Mouse (Mus musculus) intestine, postnatal 0 days (tissue): ENCODE measurements around the gene Adra1b. TPM values are rescaled to one million over a fixed set of nuclear protein-coding genes. Genes with fewer than 3 reads are reported as not detected.
A peak's percentile ranks its signal among the peaks of the same experiment; 100 is the strongest.

Experiments
- ATAC-seq: fragments of 200-750 bp; cut with Nextera tagmentation; 2 replicates; pipeline ENCODE4 v1.8.0; 2017; ENCODE audit warnings: mild to moderate bottlenecking, moderate TSS enrichment, moderate library complexity
- H3K27ac ChIP-seq: fragments of 300-500 bp; sonication (generic); 2 replicates; pipeline ENCODE4 v1.5.1; 2014; ENCODE audit warnings: mild to moderate bottlenecking, low read depth, low read length, moderate library complexity
- H3K27me3 ChIP-seq: fragments of 300-500 bp; sonication (generic); replicated peaks from 2 replicates; pipeline ENCODE4 v1.6.1; 2014; ENCODE audit warnings: low read length, mixed read lengths; ENCODE audit not compliant: control insufficient read depth, insufficient read depth
- H3K36me3 ChIP-seq: fragments of 300-500 bp; sonication (generic); 2 replicates; pipeline ENCODE4 v1.6.1; 2014; ENCODE audit warnings: mild to moderate bottlenecking, moderate library complexity; ENCODE audit not compliant: control insufficient read depth, insufficient read depth
- H3K4me1 ChIP-seq: fragments of 300-500 bp; sonication (generic); replicated peaks from 2 replicates; pipeline ENCODE4 v1.6.1; 2014; ENCODE audit warnings: antibody characterized with exemption, low read length, mixed read lengths; ENCODE audit not compliant: control insufficient read depth, insufficient read depth
- H3K4me2 ChIP-seq: fragments of 300-500 bp; sonication (generic); replicated peaks from 2 replicates; pipeline ENCODE4 v1.6.1; 2014; ENCODE audit warnings: low read depth, mild to moderate bottlenecking, moderate library complexity
- H3K4me3 ChIP-seq: fragments of 300-500 bp; sonication (generic); 2 replicates; pipeline ENCODE4 v1.5.1; 2014; ENCODE audit warnings: low read depth, low read length
- H3K9ac ChIP-seq: fragments of 300-500 bp; sonication (generic); 2 replicates; pipeline ENCODE4 v1.6.1; 2014; ENCODE audit warnings: mild to moderate bottlenecking, low read depth, low read length
- H3K9me3 ChIP-seq: fragments of 300-500 bp; sonication (generic); 2 replicates; pipeline ENCODE4 v1.6.1; 2016; ENCODE audit warnings: mixed run types; ENCODE audit not compliant: control insufficient read depth
- CTCF ChIP-seq: sonication (generic); IDR thresholded peaks from 2 replicates; pipeline ENCODE4 v1.5.1; 2016; ENCODE audit warnings: low read depth, mild to moderate bottlenecking, control low read depth, antibody characterized with exemption, moderate library complexity
- WGBS: fragments of 180-500 bp; shearing (Covaris S2); extraction: QIAGEN DNeasy Blood & Tissue Kit; methylation state at CpG from one replicate; pipeline ENCODE4 v1.1.7; 2014; 5-methylcytosine and 5-hydroxymethylcytosine counted together
- polyA plus RNA-seq: library from polyadenylated mRNA; unstranded; fragments of >200 nt; fragmentation: Nextera tagmentation; extraction: Ambion mirVana; gene quantifications from 2 replicates; pipeline ENCODE4 v1.2.1, GENCODE M21; 2015

Adra1b gene
- polyA plus RNA-seq, 1 experiment from 2014 or later = 0.27 TPM

- no peak for ATAC-seq
These were observed 124.7 kb downstream of the Adra1b start for GRCm38 (mm10) chr11:43776324-43776694.

GRCm38 (mm10) chr11:43775469-43776323, 125.3 kb downstream of the Adra1b start:
- Histone ChIP-seq H3K27me3 (peaks cover 13% of the 10 kb centered on the region), H3K27ac (no peak overlapping the region), H3K4me3 (peak overlapping the region; percentile 33), H3K9me3 (no peaks in the 10 kb centered on the region), H3K9ac (no peak overlapping the region), H3K36me3 (no peaks in the 10 kb centered on the region), H3K4me1 (no peaks in the 10 kb centered on the region), H3K4me2 (peak overlapping the region; percentile 64)
- 16% methylated on average over 63 of the region's 63 CpGs for WGBS
- no peak for TF ChIP-seq CTCF
- no peak; the same call in 1 of the 2 replicates for ATAC-seq

More at GRCm38 (mm10) chr11:43776324-43776694, 124.7 kb downstream of the Adra1b start:
- Histone ChIP-seq H3K9me3 (no peaks in the 10 kb centered on the region), H3K27ac (no peak overlapping the region), H3K9ac (no peak overlapping the region), H3K36me3 (no peaks in the 10 kb centered on the region), H3K4me3 (peak overlapping the region; percentile 33), H3K4me2 (peak overlapping the region; percentile 64), H3K4me1 (no peaks in the 10 kb centered on the region), H3K27me3 (peaks cover 13% of the 10 kb centered on the region)
- TF ChIP-seq CTCF = no peak
- 19% methylated on average over 8 of the region's 8 CpGs for WGBS

- H3K36me3 ChIP-seq = no peaks in the 10 kb centered on the region
- peaks cover 13% of the 10 kb centered on the region for H3K27me3 ChIP-seq
- no peak for TF ChIP-seq CTCF
- H3K9ac ChIP-seq = no peak overlapping the region
- WGBS = 44% methylated on average over 5 of the region's 5 CpGs
- no peak for ATAC-seq
- H3K4me2 ChIP-seq = no peak overlapping the region
- H3K4me1 ChIP-seq = no peaks in the 10 kb centered on the region
- no peak overlapping the region for H3K4me3 ChIP-seq
- no peaks in the 10 kb centered on the region for H3K9me3 ChIP-seq
- H3K27ac ChIP-seq = no peak overlapping the region
These were observed 127.3 kb downstream of the Adra1b start for GRCm38 (mm10) chr11:43773725-43774124.

GRCm38 (mm10) chr11:43770110-43770509, 130.9 kb downstream of the Adra1b start:
- Histone ChIP-seq H3K9ac (no peak overlapping the region), H3K27ac (no peak overlapping the region), H3K4me2 (no peak overlapping the region), H3K4me1 (no peaks in the 10 kb centered on the region), H3K36me3 (no peaks in the 10 kb centered on the region), H3K4me3 (no peak overlapping the region), H3K27me3 (peaks cover under 1% of the 10 kb centered on the region; the same call in 1 of the 2 replicates), H3K9me3 (no peaks in the 10 kb centered on the region)
- ATAC-seq = no peak
- 71% methylated on average over 4 of the region's 4 CpGs for WGBS
- no peak for TF ChIP-seq CTCF

GRCm38 (mm10) chr11:43767749-43768148, 133.3 kb downstream of the Adra1b start:
- Histone ChIP-seq H3K4me1 (no peaks in the 10 kb centered on the region), H3K36me3 (no peaks in the 10 kb centered on the region), H3K9ac (no peak overlapping the region), H3K4me3 (no peak overlapping the region), H3K9me3 (no peaks in the 10 kb centered on the region), H3K27me3 (no peaks in the 10 kb centered on the region), H3K27ac (no peak overlapping the region), H3K4me2 (peak overlapping the region; percentile 90)
- WGBS = 68% methylated on average over 11 of the region's 11 CpGs
- ATAC-seq = no peak
- no peak for TF ChIP-seq CTCF

- no peak overlapping the region for H3K27ac ChIP-seq
- peak overlapping the region; percentile 90 for H3K4me2 ChIP-seq
- H3K9me3 ChIP-seq = no peaks in the 10 kb centered on the region
- ATAC-seq = peak; percentile 77
- no peaks in the 10 kb centered on the region for H3K27me3 ChIP-seq
- H3K4me3 ChIP-seq = peak overlapping the region; percentile 45
- H3K9ac ChIP-seq = no peak overlapping the region
- H3K36me3 ChIP-seq = no peaks in the 10 kb centered on the region
- TF ChIP-seq CTCF = peak; percentile 98
- no peaks in the 10 kb centered on the region for H3K4me1 ChIP-seq
- WGBS = 4% methylated on average over 37 of the region's 37 CpGs
These were observed 133.9 kb downstream of the Adra1b start for GRCm38 (mm10) chr11:43766922-43767648.
